Mouse (Mus musculus) thymus, adult 2 months (tissue): Measurements from ENCODE around the gene Emp2.

Source experiments
- CTCF ChIP-seq: fragments of 200-500 bp; IDR thresholded peaks from 2 replicates; pipeline ENCODE4 v1.5.1; 2012; ENCODE audit warnings: mild to moderate bottlenecking, control low read depth, low read length, moderate library complexity, borderline replicate concordance; ENCODE audit not compliant: control insufficient read depth, poor library complexity, insufficient read depth; ENCODE audit errors: extremely low read depth
- POLR2A ChIP-seq: fragments of 200-500 bp; IDR thresholded peaks from 2 replicates; pipeline ENCODE4 v1.6.1; 2012; ENCODE audit warnings: mild to moderate bottlenecking, low read length, control low read depth, moderate library complexity; ENCODE audit not compliant: control insufficient read depth, poor library complexity, insufficient read depth; ENCODE audit errors: extremely low read depth

DNA sequence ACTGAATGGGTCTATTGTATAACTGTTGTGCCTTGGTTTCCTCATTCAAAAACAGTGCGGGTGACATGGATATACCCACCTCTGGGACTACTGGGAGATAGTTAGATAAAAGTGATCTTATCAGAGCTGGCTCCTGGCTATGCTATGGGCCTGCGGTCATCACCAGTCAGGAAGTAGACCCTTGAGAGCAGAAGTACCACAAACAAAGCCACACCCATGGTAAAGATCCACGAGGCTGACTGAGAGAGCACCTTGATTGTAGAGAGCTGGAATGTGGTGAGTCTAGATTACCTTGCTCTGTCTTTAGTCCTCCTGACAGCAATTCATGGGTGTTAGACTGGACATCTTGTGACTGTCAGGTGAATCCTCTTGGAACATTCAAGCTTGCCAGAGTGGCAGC, 12.4 kb downstream of the Emp2 start:
- TF ChIP-seq POLR2A: no peak
- TF ChIP-seq CTCF: no peak
